Mouse (Mus musculus) mesoderm, embryonic 11.5 days (tissue): Measurements from ENCODE around the gene Il12b.
A peak's percentile ranks its signal among the peaks of the same experiment; 100 is the strongest.
"Not testable (repeated sequence)": the region's sequence is repeated elsewhere in the genome, so short reads cannot be mapped to it uniquely, and the experiment has no call there.

ENCODE experiments used
- DNase-seq: peaks from one replicate; pipeline ENCODE4 v3.0.0-alpha.2; 2012; ENCODE audit warnings: low read depth, low spot score

The Il12b gene

GRCm38 (mm10) chr11:44410413-44410812, 10.6 kb downstream of the Il12b start:
- no peak for DNase-seq

DNA sequence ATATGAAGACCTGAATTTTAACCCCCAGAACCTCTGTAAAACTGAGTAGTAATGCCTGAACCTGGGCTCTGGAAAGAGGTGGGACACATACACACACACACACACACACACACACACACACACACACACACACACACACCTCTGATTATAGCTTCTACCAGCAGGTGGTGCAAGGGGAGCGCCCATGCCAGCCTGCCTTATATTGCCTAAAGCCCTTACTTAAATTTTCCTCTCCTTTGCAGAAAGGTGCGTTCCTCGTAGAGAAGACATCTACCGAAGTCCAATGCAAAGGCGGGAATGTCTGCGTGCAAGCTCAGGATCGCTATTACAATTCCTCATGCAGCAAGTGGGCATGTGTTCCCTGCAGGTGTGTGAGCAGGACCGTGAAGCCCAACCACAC, 12.4 kb downstream of the Il12b start:
- DNase-seq: no peak

DNA sequence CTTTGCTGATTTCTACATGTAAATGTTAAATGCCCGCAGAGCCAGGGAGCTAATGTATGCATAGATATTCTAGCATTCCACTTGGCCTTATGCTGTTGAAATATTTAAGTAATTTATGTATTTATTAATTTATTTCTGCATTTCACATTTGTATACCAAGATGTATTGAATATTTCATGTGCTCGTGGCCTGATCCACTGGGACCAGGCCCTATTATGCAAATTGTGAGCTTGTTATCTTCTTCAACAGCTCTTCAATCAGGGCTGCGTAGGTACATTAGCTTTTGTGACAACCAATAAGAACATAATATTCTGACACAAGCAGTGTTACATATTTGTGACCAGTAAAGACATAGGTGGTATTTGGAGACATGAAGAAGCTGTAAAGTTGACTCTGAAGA, 13.5 kb downstream of the Il12b start:
- no peak for DNase-seq

GRCm38 (mm10) chr11:44414605-44415004, 14.7 kb downstream of the Il12b start:
- no peak for DNase-seq

- no peak for DNase-seq
These were observed 17.5 kb downstream of the Il12b start for GRCm38 (mm10) chr11:44417403-44417802.

DNA sequence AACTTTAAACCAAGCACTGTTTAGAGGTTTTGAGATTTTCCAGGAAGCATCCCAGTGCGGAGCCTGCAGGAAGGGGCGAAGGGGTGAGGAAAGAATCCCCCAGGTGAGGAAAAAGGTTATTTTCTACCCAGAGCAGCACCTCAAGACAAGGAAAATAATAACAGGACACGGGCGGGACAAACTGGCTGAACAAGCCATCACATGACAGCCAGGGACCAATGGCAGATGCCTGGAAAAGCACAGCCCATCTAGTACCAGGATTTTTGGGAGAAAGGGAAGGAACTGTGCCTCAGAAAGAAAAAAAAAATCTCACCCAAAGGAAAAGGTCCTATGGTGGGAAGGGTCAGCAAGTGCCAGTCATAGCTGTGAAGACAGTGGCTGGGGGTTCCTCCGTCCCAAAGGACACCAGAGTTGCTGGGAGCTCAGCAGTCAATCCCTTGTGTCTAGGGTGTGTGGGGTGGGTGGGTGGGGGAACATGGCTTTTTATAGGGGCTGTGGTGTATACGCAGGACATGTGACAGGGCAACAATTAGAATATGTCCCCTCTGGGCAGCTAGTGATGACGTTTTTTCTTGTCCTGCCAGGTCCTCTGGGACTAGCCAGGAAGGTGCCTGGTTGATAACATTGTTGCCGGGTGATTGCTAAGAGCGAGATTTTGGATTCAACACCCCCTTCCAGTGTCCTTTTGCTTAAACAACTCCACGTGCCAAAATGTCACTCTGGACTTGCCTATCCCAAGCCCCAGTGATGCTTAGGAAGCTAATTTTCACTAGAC, 22.7 kb downstream of the Il12b start:
- DNase-seq: no peak

- DNase-seq: no peak
These were observed 23.4 kb downstream of the Il12b start for GRCm38 (mm10) chr11:44423261-44423660.

- no peak for DNase-seq
These were observed 24.1 kb downstream of the Il12b start for GRCm38 (mm10) chr11:44423955-44424354.

DNA sequence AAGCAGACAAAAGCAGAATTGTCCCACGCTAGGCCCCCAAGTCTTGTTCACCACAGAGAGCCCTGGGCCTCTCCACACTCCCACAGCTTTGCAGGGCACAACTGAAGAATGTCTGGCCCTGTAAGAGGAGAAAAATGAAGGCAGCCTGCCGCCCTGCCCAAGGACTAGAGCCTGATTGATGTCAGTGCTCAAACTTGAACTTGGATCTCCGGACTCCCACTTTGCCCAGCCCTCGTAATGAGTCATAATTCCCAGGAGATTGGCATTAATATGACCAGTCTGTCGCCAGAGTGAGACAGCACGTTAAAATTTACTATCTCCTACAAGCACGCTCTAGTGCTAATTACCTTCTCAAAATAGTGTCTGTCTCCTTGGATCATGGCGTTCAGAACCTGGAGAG, 25.1 kb downstream of the Il12b start:
- no peak for DNase-seq

DNA sequence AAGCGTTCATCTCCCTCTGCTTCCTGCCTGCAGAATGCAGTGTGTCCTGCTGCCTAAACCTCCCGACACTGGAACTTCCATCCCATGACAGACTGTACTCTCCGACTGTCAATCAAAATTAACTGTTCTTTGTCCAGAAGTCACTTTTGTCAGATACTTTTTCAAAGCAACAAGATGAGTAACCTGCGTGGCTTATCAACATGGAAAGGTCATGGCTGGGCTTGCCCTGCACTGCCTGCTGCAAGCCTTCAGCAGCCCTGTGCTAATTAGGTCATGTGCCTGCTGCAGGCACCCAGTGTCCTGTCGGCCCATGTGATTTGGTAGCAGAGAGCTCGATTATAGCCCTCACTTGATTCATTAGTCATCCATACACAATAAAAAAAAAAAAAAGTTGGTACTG, 25.8 kb downstream of the Il12b start:
- DNase-seq: no peak

DNA sequence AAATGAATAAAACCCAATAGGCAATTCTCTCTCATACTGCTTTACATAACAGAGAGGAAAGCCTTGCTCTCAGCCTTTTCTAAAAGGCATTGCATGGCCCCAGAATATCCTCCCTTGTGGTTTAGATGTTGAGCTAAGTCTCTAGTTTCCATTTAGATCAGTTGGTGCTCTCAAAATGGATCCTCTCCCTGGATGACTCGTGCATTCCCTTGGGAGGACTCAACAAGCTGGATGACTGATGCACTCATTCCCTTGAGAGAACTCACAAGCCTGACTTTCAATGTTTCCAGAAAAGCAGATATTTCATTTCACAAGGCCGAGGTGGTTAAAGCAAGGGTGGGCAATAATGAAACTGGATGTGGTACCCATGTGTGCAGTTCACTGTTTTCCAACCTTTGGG, 28.1 kb downstream of the Il12b start:
- no peak for DNase-seq

DNA sequence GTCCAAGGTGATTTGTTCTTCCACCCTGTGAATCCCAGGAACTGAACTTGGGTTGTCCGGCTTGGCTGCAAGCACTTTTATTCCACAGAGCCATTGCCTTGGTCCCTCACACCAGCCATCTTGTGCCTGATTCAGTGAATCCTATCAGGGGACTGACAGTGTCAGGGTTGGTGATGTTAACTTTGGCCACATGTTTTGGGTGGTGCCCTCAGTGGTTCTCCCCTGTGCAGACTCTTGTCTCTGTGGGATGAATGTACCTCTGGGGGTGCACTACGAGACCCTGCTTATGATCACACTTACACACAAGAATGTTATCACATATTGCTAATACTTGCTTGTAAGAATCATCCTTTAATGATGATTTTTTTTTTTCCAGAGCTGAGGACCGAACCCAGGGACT, 30.2 kb downstream of the Il12b start:
- no peak for DNase-seq

DNA sequence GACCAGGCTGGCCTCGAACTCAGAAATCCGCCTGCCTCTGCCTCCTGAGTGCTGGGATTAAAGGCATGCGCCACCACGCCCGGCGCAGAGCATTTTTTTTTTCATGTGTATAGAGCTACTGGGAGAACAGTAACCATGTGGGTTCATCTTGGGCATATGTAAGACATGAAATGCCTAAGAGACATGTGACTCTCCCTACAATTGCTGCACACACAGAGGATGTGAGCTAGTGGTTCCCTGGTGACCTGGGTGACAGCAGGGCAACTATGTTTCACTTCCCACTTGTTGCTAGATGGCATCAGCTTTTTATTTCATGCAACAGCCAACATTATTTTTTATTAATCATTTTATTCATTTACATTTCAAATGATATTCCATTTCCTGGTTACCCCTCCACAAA, 37.9 kb downstream of the Il12b start:
- DNase-seq: no peak

- DNase-seq: no peak
These were observed 51.2 kb downstream of the Il12b start for GRCm38 (mm10) chr11:44451046-44451445.

GRCm38 (mm10) chr11:44452016-44452415, 52.2 kb downstream of the Il12b start:
- not testable (repeated sequence) for DNase-seq

GRCm38 (mm10) chr11:44453423-44453822, 53.6 kb downstream of the Il12b start:
- peak; percentile 51 for DNase-seq

DNA sequence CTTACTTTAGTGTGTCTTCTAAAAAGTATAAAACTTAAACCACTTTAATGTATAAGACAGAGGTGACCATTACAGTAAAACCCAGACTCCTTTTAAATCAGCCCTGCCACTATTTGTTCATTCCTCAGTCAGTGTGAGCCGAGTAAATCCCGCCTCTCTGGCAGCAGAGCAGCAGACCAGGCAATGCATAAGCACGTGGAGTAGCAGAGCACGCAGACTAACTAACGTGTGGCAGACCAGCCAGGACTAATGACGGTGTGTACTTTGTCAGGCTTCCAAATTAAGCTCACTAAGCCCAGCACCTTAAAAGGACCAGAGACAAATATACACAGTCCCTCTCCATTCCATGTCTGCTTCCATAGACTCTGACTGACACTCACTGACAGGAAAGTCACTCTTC, 61.6 kb downstream of the Il12b start:
- no peak for DNase-seq
